Mouse (Mus musculus) ZHBTc4 (cell line): ENCODE data around the gene Cenpn.

Source experiments
- DNase-seq: peaks from one replicate; pipeline ENCODE4 v3.0.0-alpha.2; 2011; ENCODE audit warnings: low read depth, low spot score

Gene Cenpn

DNA sequence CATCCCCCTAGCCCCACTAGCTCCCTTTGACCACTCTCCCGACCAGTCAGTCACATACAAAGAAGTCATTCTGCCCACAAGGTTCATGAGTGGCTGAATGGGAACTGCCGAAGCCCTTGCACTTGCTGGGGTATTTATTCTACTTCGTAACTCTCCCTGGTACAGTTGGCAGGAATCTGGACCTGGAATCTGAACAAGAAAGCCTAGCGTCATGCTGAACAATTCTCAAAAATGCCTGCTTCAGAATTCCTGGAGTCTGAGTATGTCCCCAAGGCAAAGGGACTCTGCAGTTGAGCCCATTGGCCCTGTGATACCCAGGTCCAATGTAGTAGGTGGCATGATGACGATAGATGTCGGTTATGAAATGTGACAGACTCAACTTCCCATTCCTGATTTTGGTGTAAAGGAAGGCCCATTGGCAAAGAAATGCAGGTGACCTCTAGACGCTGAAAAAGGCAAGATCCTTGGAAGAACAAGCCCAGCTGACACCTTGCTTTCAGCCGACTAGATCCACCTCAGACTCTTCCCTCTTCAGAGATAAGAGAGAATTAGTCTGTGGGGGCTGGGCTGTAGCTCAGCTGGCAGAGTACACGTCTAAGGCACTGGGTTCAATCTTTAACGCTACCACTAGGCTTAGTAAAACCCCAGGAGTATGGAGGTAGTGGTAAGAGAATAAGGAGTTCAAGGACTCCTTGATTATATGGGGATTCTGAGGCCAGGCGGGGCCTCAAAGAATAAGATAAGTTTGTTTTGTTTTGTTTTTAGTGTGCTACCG lies 20.9 kb downstream of the Cenpn start:
- DNase-seq, result peak; percentile 21

DNA sequence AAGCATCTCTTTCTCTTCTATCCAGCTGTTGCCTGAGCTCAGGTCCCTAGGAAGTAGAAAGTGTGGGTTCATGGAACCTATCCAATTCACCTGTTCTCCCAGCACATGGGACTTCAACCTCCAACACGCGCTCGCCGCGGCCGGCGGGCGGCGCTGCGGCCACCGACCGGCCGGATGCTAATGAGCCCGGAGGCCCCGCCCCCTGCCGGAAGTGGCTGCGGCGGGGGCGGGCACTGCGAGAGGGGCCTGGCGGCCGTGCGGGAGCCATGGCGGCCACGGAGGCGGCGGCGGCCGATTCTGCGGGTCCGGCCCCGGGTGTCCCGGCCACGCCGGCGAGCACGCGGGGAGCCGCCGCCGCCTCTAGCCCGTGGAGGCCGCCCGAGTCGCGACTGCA lies 21.6 kb downstream of the Cenpn start, which contains the start of gene Atmin:
Gene Atmin (plus strand): TSS at position 233 of the 394 bp plus-strand sequence.
- DNase-seq, result peak; percentile 94

DNA sequence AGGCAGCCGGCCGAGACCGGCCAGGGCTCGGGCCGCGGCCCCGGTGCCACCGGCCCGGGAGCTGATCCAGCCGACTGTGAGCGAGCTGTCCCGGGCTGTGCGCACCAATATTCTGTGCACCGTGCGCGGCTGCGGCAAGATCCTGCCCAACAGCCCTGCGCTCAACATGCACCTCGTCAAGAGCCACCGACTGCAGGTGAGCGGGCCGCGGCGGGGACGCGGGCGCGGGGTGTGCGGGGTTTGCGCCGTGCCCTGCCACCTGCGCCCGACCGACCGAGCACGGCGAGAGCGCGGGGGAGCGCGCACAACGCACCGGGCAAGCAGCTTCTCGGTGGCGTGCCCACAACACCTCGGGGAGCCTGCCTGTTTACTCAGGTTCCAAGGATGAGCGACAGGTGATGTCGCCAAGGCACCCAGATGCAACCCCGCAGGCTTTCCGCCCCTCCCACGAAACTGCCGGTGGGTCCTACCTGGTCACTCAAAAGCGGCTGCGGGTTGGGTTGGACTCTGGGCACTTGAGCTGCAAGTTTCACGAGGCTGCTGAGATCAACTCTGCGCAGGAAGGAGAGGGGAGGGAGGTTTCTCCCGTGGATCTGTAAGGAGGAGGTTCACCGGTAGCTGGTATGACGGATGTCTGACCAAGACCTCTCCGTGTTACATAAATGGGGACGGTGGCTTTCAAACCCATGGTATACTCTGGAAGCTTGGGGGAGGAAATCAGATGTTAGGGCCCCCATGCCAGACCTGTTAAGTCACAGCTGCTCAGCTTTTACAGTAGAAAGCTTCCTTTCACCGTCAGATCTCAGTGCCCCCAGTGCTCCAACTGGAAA lies 22.2 kb downstream of the Cenpn start:
- peak; percentile 51 for DNase-seq

DNA sequence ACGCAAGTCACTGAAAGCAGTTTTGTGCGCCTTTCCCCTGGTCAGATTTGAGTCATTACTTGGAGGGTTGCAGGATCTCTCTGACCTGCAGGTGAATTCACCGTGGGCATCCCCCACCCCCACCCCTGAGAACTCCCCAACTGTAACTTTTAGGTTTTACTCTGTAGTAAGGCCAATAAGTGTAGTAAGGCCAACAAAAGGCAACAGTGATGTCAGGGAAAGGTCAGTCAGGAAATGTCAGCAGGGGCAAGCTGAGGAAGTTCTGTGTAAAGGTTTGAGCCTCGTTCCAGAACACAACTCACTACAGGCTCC lies 22.8 kb downstream of the Cenpn start:
- DNase-seq, result no peak

DNA sequence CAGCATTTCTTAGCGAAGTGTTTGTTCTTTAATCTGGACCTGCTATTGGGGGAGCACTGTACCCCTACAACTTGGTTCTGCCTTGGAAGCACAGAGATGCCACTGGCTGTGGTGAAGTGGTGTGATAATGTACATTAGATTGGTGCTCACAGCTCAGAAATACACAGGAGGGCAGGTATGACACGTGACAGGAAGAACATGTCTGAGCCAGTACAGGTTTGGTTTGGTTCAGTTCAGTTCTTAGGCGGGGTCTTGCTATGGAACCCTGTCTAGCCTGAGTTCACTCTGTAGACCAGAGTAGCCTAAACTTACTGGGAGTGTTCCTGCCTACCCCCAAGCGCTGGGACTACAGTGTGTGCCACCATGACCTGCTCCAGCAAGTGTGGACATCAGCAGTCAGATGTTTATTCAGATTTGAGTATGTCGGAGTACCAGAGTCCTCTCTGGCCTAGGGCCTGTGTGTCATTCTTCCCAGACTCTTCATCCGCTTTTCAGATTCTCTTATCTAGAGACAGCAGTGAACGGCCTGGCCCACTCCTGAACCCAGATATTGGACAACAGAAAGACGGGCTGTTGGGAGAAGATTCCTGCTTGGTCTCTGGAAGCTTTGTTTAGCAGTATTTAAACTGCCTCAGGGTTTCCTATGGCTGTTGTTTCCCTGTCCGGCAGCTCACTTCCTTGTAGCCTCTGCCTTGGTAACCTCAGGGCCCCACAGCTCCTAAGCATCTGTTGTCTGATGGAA lies 23.8 kb downstream of the Cenpn start:
- peak; percentile 61 for DNase-seq

DNA sequence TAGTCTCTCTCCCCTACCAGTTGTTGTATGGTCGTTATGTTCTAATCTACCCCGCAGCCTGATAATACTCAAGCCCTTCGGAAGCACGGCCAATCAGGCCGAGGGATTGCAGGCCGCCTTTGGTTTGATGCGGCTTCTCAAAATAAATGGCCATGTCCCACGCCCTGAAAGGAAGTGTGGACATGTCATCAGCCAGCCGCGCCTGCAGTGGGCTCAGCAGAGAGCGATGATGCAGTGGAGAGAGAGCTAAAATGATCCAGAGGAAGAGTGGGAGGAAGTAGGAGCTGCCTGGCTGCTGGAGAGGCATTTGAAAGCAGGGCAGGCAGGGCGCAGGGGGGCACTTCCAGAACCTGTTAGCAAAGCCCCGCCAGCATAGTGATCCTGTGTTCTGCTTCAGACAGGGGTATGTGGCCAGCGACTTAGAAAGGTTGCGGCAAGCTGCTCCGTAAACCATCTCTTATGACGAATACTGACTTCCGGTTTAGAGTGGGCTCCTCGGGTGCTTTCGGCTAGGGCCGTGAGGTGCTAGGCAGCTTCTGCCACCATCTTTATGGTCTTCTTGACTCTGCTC lies 24.8 kb downstream of the Cenpn start:
- DNase-seq, result no peak

DNA sequence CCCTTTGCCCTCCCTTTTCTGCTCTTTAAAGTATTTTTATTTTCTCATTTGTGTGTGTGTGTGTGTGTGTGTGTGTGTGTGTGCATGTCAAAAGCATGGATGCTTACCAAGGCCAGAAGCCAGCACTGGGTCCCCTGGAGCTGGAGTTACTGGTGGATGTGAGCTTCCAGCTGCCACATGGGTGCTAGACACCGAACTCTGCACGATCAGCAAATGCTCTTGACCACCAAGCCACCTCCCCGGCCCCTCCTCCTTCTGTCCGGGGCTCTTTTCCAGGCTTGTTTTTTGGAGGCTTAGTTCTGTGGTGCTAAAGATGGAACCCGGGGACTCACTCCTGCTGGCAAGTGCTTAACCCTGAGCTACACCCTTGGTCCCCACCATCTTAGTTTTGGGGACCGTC lies 25.3 kb downstream of the Cenpn start:
- peak; percentile 46 for DNase-seq

DNA sequence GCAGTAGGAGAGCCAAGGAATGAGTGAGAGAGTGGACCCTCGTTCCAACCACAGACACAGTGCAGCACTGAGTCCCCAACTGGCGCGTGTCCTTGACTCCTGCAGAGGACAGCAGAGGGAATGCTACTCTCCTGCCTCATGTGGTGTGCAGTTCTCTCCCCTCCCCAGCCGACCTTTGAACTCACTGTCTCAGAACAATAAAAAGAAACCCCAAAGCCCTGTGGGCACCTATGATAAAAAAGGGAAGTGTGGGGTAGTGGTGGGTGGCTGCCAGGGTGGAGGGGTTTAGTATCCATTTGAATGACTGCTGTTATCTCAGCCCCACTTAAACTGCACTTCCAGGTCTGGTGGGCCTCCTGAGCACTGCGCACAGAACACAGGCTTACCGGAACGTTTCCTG lies 26.1 kb downstream of the Cenpn start:
- DNase-seq, result peak; percentile 43

DNA sequence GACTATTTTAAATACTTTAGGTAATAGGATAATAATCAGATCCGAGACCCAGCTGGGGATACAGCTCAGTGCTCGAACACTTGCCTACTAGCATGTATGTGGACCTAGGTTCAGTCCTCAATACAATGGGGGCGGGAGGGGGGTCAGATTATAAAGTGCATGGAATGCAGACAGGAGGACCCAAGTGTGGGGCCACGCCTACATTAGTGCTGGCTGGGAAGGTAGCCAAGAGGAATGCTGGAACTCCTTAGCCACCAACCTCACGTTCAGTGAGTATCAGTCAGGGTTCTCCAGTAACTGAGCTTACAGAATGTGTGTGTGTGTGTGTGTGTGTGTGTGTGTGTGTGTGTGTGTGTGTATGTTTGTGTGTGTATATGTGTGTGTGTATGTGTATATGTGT lies 29.8 kb downstream of the Cenpn start:
- DNase-seq, result peak; percentile 59

DNA sequence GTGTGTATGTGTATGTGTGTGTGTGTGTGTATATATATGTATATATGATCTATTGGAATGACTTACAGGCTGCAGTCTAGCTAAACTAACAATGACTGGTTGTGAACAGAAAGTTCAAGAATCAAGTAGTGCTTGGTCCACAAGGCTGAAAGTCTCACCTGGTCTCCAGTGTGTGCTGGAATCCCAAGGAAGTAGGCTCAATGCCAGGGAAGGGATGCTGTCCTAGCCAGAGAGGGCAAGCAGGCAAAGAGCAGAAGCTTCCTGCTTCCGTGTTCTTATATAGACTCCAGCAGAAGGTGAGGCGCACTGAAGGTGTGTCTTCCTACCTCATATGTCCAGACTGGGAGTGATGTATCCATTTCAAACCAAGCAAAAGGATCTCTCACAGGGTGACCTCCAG lies 30.2 kb downstream of the Cenpn start:
- DNase-seq, result no peak

DNA sequence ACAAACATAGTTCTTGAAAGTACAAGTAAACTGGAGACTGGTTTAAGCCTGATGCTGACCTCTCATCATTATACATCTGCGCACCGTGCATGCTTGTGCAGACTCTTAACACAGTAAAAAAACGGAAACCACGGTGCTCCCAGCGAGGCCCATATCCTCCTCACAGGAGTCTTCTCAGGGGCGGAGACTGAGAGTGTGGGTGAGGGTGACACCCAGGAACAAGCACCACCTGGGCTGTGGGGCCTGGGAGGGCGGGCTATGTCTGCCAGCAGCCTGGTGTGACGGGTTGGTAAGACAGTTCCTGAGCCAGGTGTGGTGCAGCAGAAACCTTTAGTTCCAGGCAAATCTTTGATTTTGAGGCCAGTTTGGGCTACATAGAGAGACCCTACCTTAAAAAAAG lies 30.9 kb downstream of the Cenpn start:
- no peak for DNase-seq

DNA sequence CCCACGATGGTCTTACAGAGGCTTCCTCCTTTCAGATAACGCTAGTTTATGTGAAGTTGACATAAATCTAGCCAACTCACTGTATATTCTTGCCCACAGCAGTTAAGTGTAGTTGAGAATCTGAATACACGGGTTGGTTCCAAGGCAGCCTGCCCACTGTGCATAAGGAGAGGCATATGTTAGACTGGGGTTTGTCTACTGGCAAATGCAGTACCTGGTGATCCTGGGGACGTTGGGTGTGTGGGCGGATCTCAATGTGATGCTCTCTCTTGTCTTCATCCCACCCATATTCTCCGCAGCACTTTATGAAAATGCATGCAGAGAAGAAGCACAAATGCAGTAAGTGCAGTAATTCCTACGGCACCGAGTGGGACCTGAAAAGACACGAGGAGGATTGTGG lies 32.9 kb downstream of the Cenpn start:
- DNase-seq, result no peak

DNA sequence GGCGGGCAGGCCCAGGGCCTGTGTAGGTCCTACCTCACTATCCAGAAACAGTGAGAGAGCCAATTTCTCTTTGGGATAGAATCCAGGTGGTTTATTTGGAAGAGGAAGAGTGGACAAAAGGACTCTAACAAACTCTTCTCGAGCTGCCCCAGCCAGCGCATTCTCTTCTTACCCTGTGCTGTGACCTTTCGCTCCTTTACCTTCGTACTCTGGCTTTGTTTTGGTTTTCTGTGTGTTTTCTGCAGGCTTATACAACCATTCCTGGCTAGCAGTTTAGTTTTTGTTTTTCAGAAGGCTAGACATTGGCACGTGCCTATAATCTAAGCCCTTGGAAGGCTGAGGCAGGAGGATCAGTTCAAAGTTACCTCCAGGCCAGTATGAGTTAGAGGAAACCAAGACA lies 48.0 kb downstream of the Cenpn start:
- DNase-seq, result no peak

DNA sequence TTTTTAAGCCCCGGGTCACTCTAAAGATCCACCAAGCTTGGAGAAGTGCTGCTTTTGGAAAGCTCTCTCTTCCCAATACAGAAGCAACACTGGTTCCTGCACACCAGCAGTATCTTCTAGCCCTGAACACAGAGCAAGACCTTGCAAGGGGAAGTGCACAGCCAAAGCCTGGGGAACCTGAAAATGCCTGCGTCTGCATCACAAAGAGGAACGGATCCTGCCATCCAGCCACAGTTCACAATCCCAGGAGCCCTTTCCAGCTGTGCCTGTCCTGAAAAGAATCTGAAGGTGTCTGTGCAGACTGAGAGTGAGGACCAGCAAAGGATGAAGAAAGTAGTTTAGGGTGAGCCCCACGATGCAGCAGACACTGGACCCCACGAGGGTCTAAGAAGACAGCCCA lies 53.5 kb downstream of the Cenpn start:
- DNase-seq, result peak; percentile 76

DNA sequence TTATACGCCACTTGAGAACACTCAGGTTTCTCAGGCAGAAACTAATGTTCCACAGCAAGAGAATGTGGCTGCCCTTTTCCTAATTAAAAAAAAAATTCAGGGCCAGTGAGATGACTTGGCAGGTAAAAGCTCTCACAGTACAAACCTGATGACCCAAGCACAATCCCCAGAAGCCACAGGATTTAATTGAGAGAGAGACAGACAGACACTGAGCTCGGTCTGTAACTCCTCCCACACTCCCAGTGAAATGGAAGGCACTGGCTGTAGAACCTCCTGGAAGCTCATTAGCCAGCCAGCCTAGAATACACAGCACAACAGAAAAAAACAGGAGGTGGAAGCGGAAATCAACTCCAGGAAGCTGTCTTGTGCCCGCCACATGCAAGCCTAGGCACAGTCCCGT lies 54.1 kb downstream of the Cenpn start:
- peak; percentile 32 for DNase-seq

DNA sequence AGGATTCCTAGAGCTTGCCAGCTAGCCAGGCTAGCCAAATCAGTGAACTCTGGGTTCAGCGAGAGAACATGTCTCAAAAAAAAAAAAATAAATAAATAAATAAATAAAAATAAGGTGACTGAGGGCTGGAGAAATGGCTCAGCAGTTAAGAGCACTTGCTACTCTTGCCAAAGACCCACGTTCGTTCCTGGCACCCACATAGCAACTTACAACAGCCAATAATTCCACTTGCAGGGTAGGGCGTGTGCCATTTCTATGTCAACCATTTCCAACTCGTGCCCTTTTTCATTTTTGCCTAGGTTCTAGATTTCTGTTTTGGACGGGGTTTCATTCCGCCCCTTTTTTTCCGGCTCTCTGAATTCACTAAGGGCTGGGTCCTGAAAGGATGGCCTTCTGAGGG lies 56.5 kb downstream of the Cenpn start:
- DNase-seq, result no peak

DNA sequence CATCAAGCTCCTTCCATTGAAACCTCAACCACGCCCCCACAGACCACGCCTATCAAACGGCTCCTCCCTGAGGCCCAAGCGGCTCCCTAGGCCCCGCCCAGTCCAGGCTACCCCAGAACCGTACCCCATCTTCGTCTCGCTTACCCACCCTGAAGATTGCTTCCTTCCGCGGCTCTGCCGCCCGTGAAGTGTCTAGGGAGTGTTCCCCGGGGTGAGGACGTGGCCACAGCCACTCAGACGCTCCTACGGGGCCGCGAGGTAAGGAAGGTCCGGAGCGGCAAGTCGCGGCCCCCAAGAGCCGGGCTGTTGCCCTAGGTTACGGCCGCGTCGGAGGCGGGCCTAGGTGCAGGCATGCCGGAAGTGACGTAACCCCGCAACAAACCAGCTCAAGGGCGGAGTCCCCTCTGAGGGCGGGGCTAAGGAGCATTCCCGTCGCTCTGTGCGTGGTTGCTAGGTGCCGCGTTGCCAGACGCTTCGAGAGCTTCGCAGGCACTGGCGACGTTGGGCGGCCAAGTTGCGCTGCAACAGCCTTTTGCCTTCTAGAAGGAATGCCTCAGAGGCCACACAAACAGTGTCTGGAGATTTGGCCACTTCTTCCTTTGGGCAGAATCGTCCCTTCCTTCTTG lies 57.2 kb downstream of the Cenpn start, which contains the start of gene 1700030J22Rik:
Gene 1700030J22Rik (minus strand): TSS at position 329 of the 626 bp plus-strand sequence.
- peak; percentile 99 for DNase-seq

DNA sequence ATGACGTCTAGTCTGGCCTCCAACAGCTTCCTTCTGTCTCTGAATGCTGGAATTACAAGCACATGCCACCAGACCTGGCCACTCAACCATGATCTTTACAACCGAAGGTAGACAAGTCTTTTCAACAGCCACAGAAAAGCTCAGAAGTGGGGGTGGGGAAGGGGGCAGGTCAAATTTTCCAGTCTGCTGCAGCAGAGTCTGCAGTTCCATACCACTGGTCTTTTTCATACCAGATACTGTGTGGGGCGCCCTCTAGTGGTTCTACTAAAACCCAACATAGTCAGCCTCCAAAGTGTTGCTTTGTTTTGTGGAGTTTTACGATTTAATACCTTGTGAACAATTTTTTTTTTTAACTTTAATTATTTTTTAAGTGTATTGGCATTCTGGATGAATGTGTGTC lies 58.6 kb downstream of the Cenpn start:
- DNase-seq, result peak; percentile 82

DNA sequence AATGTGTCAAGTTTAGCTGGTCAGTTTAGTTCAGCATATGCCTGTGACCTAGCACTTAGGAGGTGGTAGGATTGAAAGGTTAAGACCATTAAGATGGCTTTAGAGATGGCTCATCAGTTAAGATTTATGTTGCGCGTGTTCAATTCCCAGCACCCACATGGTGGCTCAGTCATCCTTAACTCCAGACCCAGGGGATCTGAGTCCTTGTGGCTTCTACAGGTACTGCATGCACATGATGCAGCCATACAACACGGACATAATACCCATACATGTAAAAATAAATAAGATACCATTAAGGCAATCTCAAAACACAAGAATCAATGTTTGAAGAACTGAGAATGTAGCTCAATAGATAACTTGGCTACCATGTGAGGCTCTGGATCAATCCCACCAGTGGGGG lies 68.3 kb downstream of the Cenpn start:
- DNase-seq, result peak; percentile 66
